Mouse (Mus musculus) CD8-positive naive resting alpha-beta T cell, adult 57 days (primary cell): ENCODE measurements around the gene Slc38a2. TPM values are rescaled to one million over a fixed set of nuclear protein-coding genes. Genes with fewer than 3 reads are reported as not detected.

Experiments used
- total RNA-seq: library from RNA; stranded (reverse); gene quantifications from one replicate; pipeline ENCODE4 v1.2.4, GENCODE M21; 2023

Gene Slc38a2
- total RNA-seq = 227 TPM

GRCm38 (mm10) chr15:96699521-96700511 is at the start of gene Slc38a2:
TSS of gene Slc38a2 (minus strand) at chr15:96699730.

GRCm38 (mm10) chr15:96642436-96643405 is 56.8 kb downstream of the Slc38a2 start, which contains the start of gene Slc38a1:
TSS of gene Slc38a1 (minus strand) at chr15:96642913.

Other genes with a start within 250 kb of the Slc38a2 start
- gene Scaf11, start 238.9 kb downstream of the Slc38a2 start, total RNA-seq = 90.8 TPM
- gene Slc38a1, start 56.8 kb downstream of the Slc38a2 start, total RNA-seq = 141 TPM